Mouse (Mus musculus): ENCODE results near the gene Sp100. TPM values are rescaled to one million over a fixed set of nuclear protein-coding genes. Genes with fewer than 3 reads are reported as not detected.

Gene Sp100
- polyA plus RNA-seq, 1 experiment from 2014 or later: 0.17 TPM

DNA sequence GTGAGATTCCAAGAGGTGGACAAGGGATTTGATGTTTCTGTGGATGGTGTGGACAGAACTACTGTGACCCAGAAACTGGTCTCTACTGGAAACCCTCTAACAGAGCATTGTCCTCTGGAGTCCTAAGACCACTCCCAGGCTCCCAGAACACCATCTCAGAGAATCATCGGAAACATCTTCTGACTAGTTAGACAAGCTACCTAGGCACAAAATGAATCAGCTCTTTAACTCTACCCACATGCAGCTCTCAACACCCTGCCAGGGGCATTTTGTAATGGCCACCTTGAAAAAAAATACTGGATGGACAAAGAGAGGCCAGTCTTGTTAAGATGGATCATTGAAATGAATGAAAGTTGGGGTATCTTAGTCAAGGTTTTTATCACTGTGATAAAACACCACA lies 55.8 kb downstream of the Sp100 start:
- Histone ChIP-seq H3K27ac (replicated peaks; ENCODE audit: low read depth, low read length) (no peak overlapping the region), H3K4me1 (ENCODE audit: control insufficient read depth, insufficient read depth, low read length) (no peaks in the 10 kb centered on the region), H3K27me3 (ENCODE audit: control insufficient read depth, insufficient read depth, low read length) (no peaks in the 10 kb centered on the region), H3K9ac (ENCODE audit: low read length) (no peak overlapping the region), H3K9me3 (ENCODE audit: control insufficient read depth, low read length) (no peaks in the 10 kb centered on the region), H3K36me3 (ENCODE audit: control insufficient read depth, insufficient read depth, low read length) (no peaks in the 10 kb centered on the region), H3K4me3 (ENCODE audit: low read depth, low read length) (no peak overlapping the region), H3K4me2 (ENCODE audit: low read depth, severe bottlenecking) (no peak overlapping the region)
- DNase-seq (ENCODE audit: low spot score): no peak
- ATAC-seq (ENCODE audit: insufficient number of reproducible peaks, low FRiP score, low TSS enrichment, low read depth): no peak
- WGBS: 93% methylated on average over 1 of the region's 1 CpGs

GRCm38 (mm10) chr1:85706754-85707153 lies 57.0 kb downstream of the Sp100 start:
- Histone ChIP-seq H3K27ac (replicated peaks; ENCODE audit: low read depth, low read length) (no peak overlapping the region), H3K9me3 (ENCODE audit: control insufficient read depth, low read length) (no peaks in the 10 kb centered on the region), H3K9ac (ENCODE audit: low read length) (no peak overlapping the region), H3K4me2 (ENCODE audit: low read depth, severe bottlenecking) (no peak overlapping the region), H3K4me1 (ENCODE audit: control insufficient read depth, insufficient read depth, low read length) (no peaks in the 10 kb centered on the region), H3K27me3 (ENCODE audit: control insufficient read depth, insufficient read depth, low read length) (no peaks in the 10 kb centered on the region), H3K4me3 (ENCODE audit: low read depth, low read length) (no peak overlapping the region), H3K36me3 (ENCODE audit: control insufficient read depth, insufficient read depth, low read length) (no peaks in the 10 kb centered on the region)
- ATAC-seq (ENCODE audit: insufficient number of reproducible peaks, low FRiP score, low TSS enrichment, low read depth): no peak
- WGBS: 90% methylated on average over 2 of the region's 2 CpGs
- DNase-seq (ENCODE audit: low spot score): no peak

DNA sequence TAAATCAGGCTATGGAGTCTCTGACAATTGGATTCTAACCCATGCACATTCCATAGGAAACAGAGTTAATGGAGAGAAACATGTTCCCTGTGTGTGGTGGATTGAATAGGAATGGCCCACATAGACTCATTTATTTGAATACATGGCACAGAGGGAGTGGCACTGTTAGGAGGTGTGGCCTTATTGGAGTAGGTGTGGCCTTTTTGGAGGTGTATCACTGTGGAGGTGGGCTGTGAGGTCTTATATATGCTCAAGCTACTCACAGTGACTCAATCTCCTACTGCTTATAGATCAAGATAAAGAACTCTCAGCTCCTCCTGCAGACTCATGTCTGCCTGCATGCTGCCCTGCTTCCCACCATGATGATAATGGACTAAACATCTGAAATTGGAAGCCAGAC lies 64.7 kb downstream of the Sp100 start:
- H3K9me3 ChIP-seq (ENCODE audit: control insufficient read depth, low read length): no peaks in the 10 kb centered on the region
- no peak overlapping the region for H3K4me2 ChIP-seq (ENCODE audit: low read depth, severe bottlenecking)
- ATAC-seq (ENCODE audit: insufficient number of reproducible peaks, low FRiP score, low TSS enrichment, low read depth) (no peak), DNase-seq (ENCODE audit: low spot score) (no peak)
- H3K27ac ChIP-seq (replicated peaks; ENCODE audit: low read depth, low read length): no peak overlapping the region
- H3K4me3 ChIP-seq (ENCODE audit: low read depth, low read length): no peak overlapping the region
- no peak overlapping the region for H3K9ac ChIP-seq (ENCODE audit: low read length)
- H3K4me1 ChIP-seq (ENCODE audit: control insufficient read depth, insufficient read depth, low read length): no peaks in the 10 kb centered on the region
- no peaks in the 10 kb centered on the region for H3K27me3 ChIP-seq (ENCODE audit: control insufficient read depth, insufficient read depth, low read length)
- H3K36me3 ChIP-seq (ENCODE audit: control insufficient read depth, insufficient read depth, low read length): no peaks in the 10 kb centered on the region

DNA sequence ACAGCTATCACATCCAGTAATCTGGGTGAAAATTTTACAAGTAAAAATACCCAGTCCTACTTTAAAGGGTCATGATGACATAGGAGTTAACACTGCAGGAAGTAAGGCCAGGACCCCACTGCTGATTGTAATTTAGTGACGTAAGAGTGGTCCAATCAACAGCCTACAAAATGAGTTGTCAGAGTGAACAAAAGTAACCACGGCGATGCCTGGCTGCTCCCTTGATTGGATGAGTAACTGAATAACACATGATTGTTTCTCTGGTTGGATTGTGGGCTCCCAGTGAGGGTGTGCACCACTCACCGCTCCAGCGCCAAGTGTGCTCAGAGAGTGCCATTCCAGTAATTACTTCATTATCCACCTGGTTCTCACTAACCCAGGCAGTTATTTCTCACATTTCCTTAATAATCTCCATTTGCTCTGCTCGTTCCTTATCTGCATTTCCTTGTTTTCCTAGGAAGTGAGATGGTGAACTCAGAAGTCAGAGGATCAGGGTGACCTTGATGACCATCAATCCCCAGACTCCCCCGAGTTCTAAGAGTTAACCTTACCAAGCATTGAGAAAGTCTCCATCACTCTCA lies 66.7 kb downstream of the Sp100 start:
- H3K36me3 ChIP-seq (ENCODE audit: control insufficient read depth, insufficient read depth, low read length): no peaks in the 10 kb centered on the region
- no peak overlapping the region for H3K27ac ChIP-seq (replicated peaks; ENCODE audit: low read depth, low read length)
- H3K9me3 ChIP-seq (ENCODE audit: control insufficient read depth, low read length): no peaks in the 10 kb centered on the region
- no peak overlapping the region for H3K4me2 ChIP-seq (ENCODE audit: low read depth, severe bottlenecking)
- H3K27me3 ChIP-seq (ENCODE audit: control insufficient read depth, insufficient read depth, low read length): no peaks in the 10 kb centered on the region
- no peak overlapping the region for H3K4me3 ChIP-seq (ENCODE audit: low read depth, low read length)
- DNase-seq (ENCODE audit: low spot score): no peak
- WGBS: 71% methylated on average over 7 of the region's 7 CpGs
- ATAC-seq (ENCODE audit: insufficient number of reproducible peaks, low FRiP score, low TSS enrichment, low read depth): no peak
- no peaks in the 10 kb centered on the region for H3K4me1 ChIP-seq (ENCODE audit: control insufficient read depth, insufficient read depth, low read length)
- no peak overlapping the region for H3K9ac ChIP-seq (ENCODE audit: low read length)

- H3K27me3 ChIP-seq (ENCODE audit: control insufficient read depth, insufficient read depth, low read length): no peaks in the 10 kb centered on the region
- no peak overlapping the region for H3K27ac ChIP-seq (replicated peaks; ENCODE audit: low read depth, low read length)
- WGBS: 78% methylated on average over 4 of the region's 4 CpGs
Observed at GRCm38 (mm10) chr1:85719049-85719448, 69.3 kb downstream of the Sp100 start.

GRCm38 (mm10) chr1:85720220-85720893 lies 70.6 kb downstream of the Sp100 start:
- DNase-seq (ENCODE audit: low spot score) (no peak), ATAC-seq (ENCODE audit: insufficient number of reproducible peaks, low FRiP score, low TSS enrichment, low read depth) (no peak)
- H3K4me2 ChIP-seq (ENCODE audit: low read depth, severe bottlenecking): no peak overlapping the region
- 75% methylated on average over 10 of the region's 10 CpGs for WGBS
- no peaks in the 10 kb centered on the region for H3K4me1 ChIP-seq (ENCODE audit: control insufficient read depth, insufficient read depth, low read length)
- no peaks in the 10 kb centered on the region for H3K27me3 ChIP-seq (ENCODE audit: control insufficient read depth, insufficient read depth, low read length)
- no peaks in the 10 kb centered on the region for H3K9me3 ChIP-seq (ENCODE audit: control insufficient read depth, low read length)
- no peak overlapping the region for H3K27ac ChIP-seq (replicated peaks; ENCODE audit: low read depth, low read length)
- H3K9ac ChIP-seq (ENCODE audit: low read length): no peak overlapping the region
- H3K36me3 ChIP-seq (ENCODE audit: control insufficient read depth, insufficient read depth, low read length): no peaks in the 10 kb centered on the region
- H3K4me3 ChIP-seq (ENCODE audit: low read depth, low read length): no peak overlapping the region

More at GRCm38 (mm10) chr1:85719049-85719448, 69.3 kb downstream of the Sp100 start:
- Histone ChIP-seq H3K9ac (ENCODE audit: low read length) (no peak overlapping the region), H3K4me1 (ENCODE audit: control insufficient read depth, insufficient read depth, low read length) (no peaks in the 10 kb centered on the region), H3K9me3 (ENCODE audit: control insufficient read depth, low read length) (no peaks in the 10 kb centered on the region), H3K4me2 (ENCODE audit: low read depth, severe bottlenecking) (no peak overlapping the region), H3K4me3 (ENCODE audit: low read depth, low read length) (no peak overlapping the region), H3K36me3 (ENCODE audit: control insufficient read depth, insufficient read depth, low read length) (no peaks in the 10 kb centered on the region)
- no peak for ATAC-seq (ENCODE audit: insufficient number of reproducible peaks, low FRiP score, low TSS enrichment, low read depth)
- DNase-seq (ENCODE audit: low spot score): no peak

- H3K4me1 ChIP-seq (ENCODE audit: control insufficient read depth, insufficient read depth, low read length): no peaks in the 10 kb centered on the region
- no peaks in the 10 kb centered on the region for H3K36me3 ChIP-seq (ENCODE audit: control insufficient read depth, insufficient read depth, low read length)
- ATAC-seq (ENCODE audit: insufficient number of reproducible peaks, low FRiP score, low TSS enrichment, low read depth): no peak
- H3K4me3 ChIP-seq (ENCODE audit: low read depth, low read length): no peak overlapping the region
- H3K9ac ChIP-seq (ENCODE audit: low read length): no peak overlapping the region
- no peaks in the 10 kb centered on the region for H3K9me3 ChIP-seq (ENCODE audit: control insufficient read depth, low read length)
- H3K27ac ChIP-seq (replicated peaks; ENCODE audit: low read depth, low read length): no peak overlapping the region
- 84% methylated on average over 6 of the region's 6 CpGs for WGBS
- no peak for DNase-seq (ENCODE audit: low spot score)
- H3K27me3 ChIP-seq (ENCODE audit: control insufficient read depth, insufficient read depth, low read length): no peaks in the 10 kb centered on the region
- H3K4me2 ChIP-seq (ENCODE audit: low read depth, severe bottlenecking): no peak overlapping the region
Observed at GRCm38 (mm10) chr1:85730471-85730870, 80.7 kb downstream of the Sp100 start.

- Histone ChIP-seq H3K4me3 (ENCODE audit: low read depth, low read length) (no peak overlapping the region), H3K36me3 (ENCODE audit: control insufficient read depth, insufficient read depth, low read length) (no peaks in the 10 kb centered on the region), H3K4me2 (ENCODE audit: low read depth, severe bottlenecking) (no peak overlapping the region), H3K9me3 (ENCODE audit: control insufficient read depth, low read length) (no peaks in the 10 kb centered on the region), H3K4me1 (ENCODE audit: control insufficient read depth, insufficient read depth, low read length) (no peaks in the 10 kb centered on the region), H3K27me3 (ENCODE audit: control insufficient read depth, insufficient read depth, low read length) (no peaks in the 10 kb centered on the region), H3K9ac (ENCODE audit: low read length) (no peak overlapping the region), H3K27ac (replicated peaks; ENCODE audit: low read depth, low read length) (no peak overlapping the region)
- no peak for ATAC-seq (ENCODE audit: insufficient number of reproducible peaks, low FRiP score, low TSS enrichment, low read depth)
- 93% methylated on average over 3 of the region's 3 CpGs for WGBS
- no peak for DNase-seq (ENCODE audit: low spot score)
Observed at GRCm38 (mm10) chr1:85732581-85732980, 82.8 kb downstream of the Sp100 start.

GRCm38 (mm10) chr1:85734511-85734910 lies 84.7 kb downstream of the Sp100 start:
- no peaks in the 10 kb centered on the region for H3K4me1 ChIP-seq (ENCODE audit: control insufficient read depth, insufficient read depth, low read length)
- no peak overlapping the region for H3K4me3 ChIP-seq (ENCODE audit: low read depth, low read length)
- no peaks in the 10 kb centered on the region for H3K27me3 ChIP-seq (ENCODE audit: control insufficient read depth, insufficient read depth, low read length)
- no peaks in the 10 kb centered on the region for H3K36me3 ChIP-seq (ENCODE audit: control insufficient read depth, insufficient read depth, low read length)
- no peak for DNase-seq (ENCODE audit: low spot score)
- no peak overlapping the region for H3K27ac ChIP-seq (replicated peaks; ENCODE audit: low read depth, low read length)
- 68% methylated on average over 1 of the region's 1 CpGs for WGBS
- no peak overlapping the region for H3K4me2 ChIP-seq (ENCODE audit: low read depth, severe bottlenecking)
- no peaks in the 10 kb centered on the region for H3K9me3 ChIP-seq (ENCODE audit: control insufficient read depth, low read length)
- ATAC-seq (ENCODE audit: insufficient number of reproducible peaks, low FRiP score, low TSS enrichment, low read depth): no peak
- H3K9ac ChIP-seq (ENCODE audit: low read length): no peak overlapping the region

Measured in limb, embryonic 11.5 days (tissue).